Mouse (Mus musculus) E14TG2a.4 (cell line): ENCODE measurements around the gene Thumpd1.
"Not testable (repeated sequence)": the region's sequence is repeated elsewhere in the genome, so short reads cannot be mapped to it uniquely, and the experiment has no call there.

ENCODE experiments used
- H3K27me3 ChIP-seq: 2 replicates; pipeline ENCODE4 v1.6.1; 2014; ENCODE audit warnings: low read length, control low read depth; ENCODE audit not compliant: insufficient read depth
- H3K36me3 ChIP-seq: 2 replicates; pipeline ENCODE4 v1.6.1; 2014; ENCODE audit warnings: low read length, control low read depth; ENCODE audit not compliant: insufficient read depth
- H3K4me1 ChIP-seq: replicated peaks from 2 replicates; pipeline ENCODE4 v1.6.1; 2014; ENCODE audit warnings: low read depth, low read length, control low read depth
- H3K4me3 ChIP-seq: replicated peaks from 2 replicates; pipeline ENCODE4 v1.5.1; 2014; ENCODE audit warnings: mild to moderate bottlenecking, low read length
- H3K9me3 ChIP-seq: 2 replicates; pipeline ENCODE4 v1.6.1; 2014; ENCODE audit warnings: low read length, control low read depth
- CTCF ChIP-seq: conservative IDR thresholded peaks from 2 replicates; pipeline ENCODE4 v1.5.1; 2014; ENCODE audit warnings: low read length
- NANOG ChIP-seq: IDR thresholded peaks from 2 replicates; pipeline ENCODE4 v1.6.1; 2014; ENCODE audit warnings: borderline replicate concordance, low read length, mixed read lengths
- POU5F1 ChIP-seq: IDR thresholded peaks from 2 replicates; pipeline ENCODE4 v1.6.1; 2014; ENCODE audit warnings: low read length, borderline replicate concordance

The Thumpd1 gene

GRCm38 (mm10) chr7:119748761-119749160 is 28.2 kb upstream of the Thumpd1 start:
- no peak for TF ChIP-seq POU5F1
- no peak for TF ChIP-seq CTCF
- TF ChIP-seq NANOG: no peak
- Histone ChIP-seq H3K4me3 (no peak overlapping the region), H3K4me1 (peaks cover 4% of the 10 kb centered on the region), H3K36me3 (no peaks in the 10 kb centered on the region), H3K27me3 (peaks cover 3% of the 10 kb centered on the region), H3K9me3 (no peaks in the 10 kb centered on the region)

DNA sequence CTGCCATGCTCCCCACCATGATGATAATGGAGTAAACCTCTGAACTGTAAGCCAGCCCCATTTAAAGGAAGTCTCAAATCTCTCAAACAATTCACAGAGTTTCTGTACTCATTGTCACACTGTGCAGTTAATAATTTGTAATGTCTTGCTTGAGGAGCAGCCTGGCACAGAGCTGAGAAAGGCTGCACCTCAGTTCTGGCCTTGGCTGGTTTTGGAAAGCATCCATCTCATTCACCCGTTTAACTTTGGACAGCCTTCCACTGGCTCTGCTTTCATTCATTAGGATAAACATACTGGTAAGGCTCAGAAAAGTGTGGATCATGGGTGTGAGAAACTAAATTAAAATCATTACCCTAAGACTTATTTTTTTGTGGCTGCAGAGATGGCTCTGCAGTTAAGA is 25.3 kb upstream of the Thumpd1 start:
- TF ChIP-seq NANOG: no peak
- no peak for TF ChIP-seq POU5F1
- no peak for TF ChIP-seq CTCF
- Histone ChIP-seq H3K4me3 (no peak overlapping the region), H3K27me3 (peaks cover 14% of the 10 kb centered on the region), H3K9me3 (no peaks in the 10 kb centered on the region), H3K4me1 (peaks cover 4% of the 10 kb centered on the region), H3K36me3 (no peaks in the 10 kb centered on the region)

- TF ChIP-seq NANOG (no peak), POU5F1 (no peak), CTCF (no peak)
- Histone ChIP-seq H3K36me3 (no peaks in the 10 kb centered on the region), H3K4me1 (peaks cover 4% of the 10 kb centered on the region), H3K9me3 (no peaks in the 10 kb centered on the region), H3K4me3 (peak overlapping the region; percentile 46), H3K27me3 (peaks cover 14% of the 10 kb centered on the region)
Measured at GRCm38 (mm10) chr7:119744321-119744720, 23.7 kb upstream of the Thumpd1 start.

DNA sequence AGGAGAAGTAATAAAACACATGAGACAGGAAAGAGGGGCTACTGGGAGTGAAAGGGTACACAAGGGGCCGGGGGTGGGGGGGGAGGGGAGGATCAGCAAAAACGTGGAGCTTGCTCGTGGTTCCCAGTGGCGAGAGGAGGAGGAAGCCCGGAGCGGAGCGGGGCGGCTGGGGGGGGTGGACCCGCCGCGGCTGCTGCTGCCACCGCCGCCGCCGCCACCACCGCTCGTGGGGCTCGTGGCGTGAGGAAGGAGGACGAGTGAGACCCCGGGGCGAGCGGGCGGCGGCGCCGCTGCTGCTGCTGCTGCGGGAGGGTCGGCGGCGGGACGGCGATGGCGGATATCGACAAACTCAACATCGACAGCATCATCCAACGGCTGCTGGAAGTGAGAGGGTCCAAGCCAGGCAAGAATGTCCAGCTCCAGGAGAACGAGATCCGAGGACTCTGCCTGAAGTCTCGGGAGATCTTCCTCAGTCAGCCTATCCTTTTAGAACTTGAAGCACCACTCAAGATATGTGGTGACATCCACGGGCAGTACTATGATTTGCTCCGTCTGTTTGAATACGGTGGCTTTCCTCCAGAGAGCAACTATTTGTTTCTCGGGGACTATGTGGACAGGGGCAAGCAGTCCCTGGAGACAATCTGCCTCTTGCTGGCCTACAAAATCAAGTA is 19.3 kb upstream of the Thumpd1 start:
- H3K36me3 ChIP-seq, H3K9me3 ChIP-seq, H3K4me3 ChIP-seq, H3K4me1 ChIP-seq: not testable (repeated sequence)
- H3K27me3 ChIP-seq: peaks cover 14% of the 10 kb centered on the region

DNA sequence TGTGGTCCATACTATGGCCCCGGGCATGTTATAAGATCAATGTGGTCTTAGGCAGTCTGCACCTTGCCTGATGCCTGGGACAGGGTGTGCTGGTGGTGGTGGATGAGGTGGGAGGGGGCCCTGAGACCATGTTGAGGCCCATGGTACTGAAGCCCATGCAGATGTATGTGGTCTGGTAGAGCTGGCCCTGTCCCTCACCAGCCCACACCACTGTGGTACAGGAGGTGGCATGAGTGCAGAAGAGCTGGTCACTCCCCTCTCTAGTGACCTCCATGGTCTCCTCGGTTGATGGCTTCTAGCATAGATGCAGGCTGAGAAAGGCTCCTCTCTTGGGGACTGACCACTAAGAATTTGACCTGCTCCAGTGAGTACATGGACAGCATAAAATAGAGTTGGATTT is 18.3 kb upstream of the Thumpd1 start:
- TF ChIP-seq POU5F1 (no peak), NANOG (no peak), CTCF (no peak)
- H3K4me3 ChIP-seq: no peak overlapping the region
- H3K36me3 ChIP-seq: no peaks in the 10 kb centered on the region
- peaks cover 5% of the 10 kb centered on the region; the same call in 1 of the 2 replicates for H3K9me3 ChIP-seq
- H3K4me1 ChIP-seq: peaks cover 1% of the 10 kb centered on the region
- H3K27me3 ChIP-seq: peaks cover 12% of the 10 kb centered on the region

DNA sequence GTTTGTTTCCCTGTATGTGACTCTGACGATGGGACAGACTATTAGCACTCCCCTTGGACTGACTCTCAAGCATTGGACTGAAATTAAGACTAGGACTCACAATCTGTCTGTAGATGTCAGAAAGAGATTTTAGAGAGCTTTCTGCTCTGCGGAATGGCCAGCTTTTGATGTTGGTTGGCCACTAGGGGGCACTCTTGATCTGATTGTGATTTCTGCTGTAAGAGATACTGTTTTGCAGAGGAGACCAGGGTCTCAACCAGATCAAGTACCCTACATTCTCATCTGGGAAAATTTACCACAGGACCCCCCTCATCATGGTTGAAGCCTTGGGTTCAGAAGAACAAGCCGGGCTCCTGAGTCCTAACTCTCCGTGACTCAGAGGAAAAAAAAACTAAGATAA is 10.7 kb upstream of the Thumpd1 start:
- TF ChIP-seq CTCF: peak; percentile 35
- H3K36me3 ChIP-seq, H3K27me3 ChIP-seq, H3K4me3 ChIP-seq, H3K4me1 ChIP-seq: not testable (repeated sequence)
- H3K9me3 ChIP-seq: peaks cover 25% of the 10 kb centered on the region

DNA sequence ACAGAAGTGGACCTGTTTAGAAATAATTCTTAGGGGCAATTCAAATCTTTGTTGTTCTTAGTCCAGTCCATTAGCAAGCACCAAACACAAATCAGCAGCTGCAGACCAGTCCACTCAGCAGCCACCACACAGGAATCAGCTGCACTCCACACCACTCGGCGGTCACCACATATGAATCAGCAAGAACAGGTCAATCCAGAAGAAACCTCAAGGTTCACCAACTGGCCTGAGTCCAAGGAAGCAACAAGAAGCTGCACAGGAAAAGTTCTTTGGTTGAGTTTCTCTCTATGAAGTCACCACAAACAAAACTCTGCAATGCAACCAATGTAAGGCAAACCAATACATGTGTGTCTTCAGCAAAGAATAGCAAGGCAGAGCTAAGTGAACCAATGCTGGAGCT is 7.0 kb upstream of the Thumpd1 start:
- H3K27me3 ChIP-seq: no peaks in the 10 kb centered on the region
- no peaks in the 10 kb centered on the region for H3K36me3 ChIP-seq
- no peak for TF ChIP-seq NANOG
- TF ChIP-seq POU5F1: no peak
- no peak for TF ChIP-seq CTCF
- H3K4me1 ChIP-seq: no peaks in the 10 kb centered on the region
- no peak overlapping the region for H3K4me3 ChIP-seq
- H3K9me3 ChIP-seq: peaks cover 22% of the 10 kb centered on the region

GRCm38 (mm10) chr7:119720947-119721310 is 331 bp upstream of the Thumpd1 start:
- peaks cover 16% of the 10 kb centered on the region for H3K4me1 ChIP-seq
- H3K36me3 ChIP-seq: peaks cover 33% of the 10 kb centered on the region
- peak overlapping the region; percentile 91 for H3K4me3 ChIP-seq
- no peaks in the 10 kb centered on the region for H3K27me3 ChIP-seq
- no peaks in the 10 kb centered on the region for H3K9me3 ChIP-seq
- TF ChIP-seq POU5F1 (no peak), CTCF (no peak), NANOG (no peak)

GRCm38 (mm10) chr7:119714111-119714510 is 6.5 kb downstream of the Thumpd1 start:
- Histone ChIP-seq H3K27me3 (no peaks in the 10 kb centered on the region), H3K36me3 (peaks cover 36% of the 10 kb centered on the region), H3K4me1 (peaks cover 6% of the 10 kb centered on the region; the same call in 1 of the 2 replicates), H3K9me3 (no peaks in the 10 kb centered on the region), H3K4me3 (no peak overlapping the region)
- TF ChIP-seq POU5F1: no peak
- no peak for TF ChIP-seq CTCF
- no peak for TF ChIP-seq NANOG
